Mouse (Mus musculus) lung, adult 2 months (tissue): ENCODE data around the gene Dclk3. TPM values are rescaled to one million over a fixed set of nuclear protein-coding genes. Genes with fewer than 3 reads are reported as not detected.

Experiments
- DNase-seq: peaks from one replicate; pipeline ENCODE4 v3.0.0; 2022
- H3K4me1 ChIP-seq: fragments of 200-500 bp; 2 replicates; pipeline ENCODE4 v1.6.1; 2011; ENCODE audit warnings: low read length; ENCODE audit not compliant: control insufficient read depth, insufficient read depth
- H3K4me3 ChIP-seq: fragments of 200-500 bp; replicated peaks from 2 replicates; pipeline ENCODE3; 2011; ENCODE audit warnings: low read depth, mild to moderate bottlenecking, control low read depth, low read length; ENCODE audit errors: extremely low read depth
- CTCF ChIP-seq: fragments of 200-500 bp; IDR thresholded peaks from 2 replicates; pipeline ENCODE4 v1.5.1; 2011; ENCODE audit warnings: mild to moderate bottlenecking, low read length, control low read depth; ENCODE audit not compliant: insufficient read depth
- POLR2A ChIP-seq: fragments of 200-500 bp; IDR thresholded peaks from 2 replicates; pipeline ENCODE4 v1.6.1; 2011; ENCODE audit warnings: low read depth, mild to moderate bottlenecking, control low read depth, low read length, borderline replicate concordance; ENCODE audit errors: extremely low read depth
- WGBS: fragments of 180-500 bp; shearing (Covaris S2); methylation state at CpG from one replicate; pipeline ENCODE4 v1.1.7; 2018; 5-methylcytosine and 5-hydroxymethylcytosine counted together
- polyA plus RNA-seq: library from polyadenylated mRNA; depleted of rRNA; stranded (reverse); fragments of >200 nt; gene quantifications from 2 replicates; pipeline ENCODE4 v1.2.3, GENCODE M21; 2012

The Dclk3 gene
- polyA plus RNA-seq, 1 experiment = 0.98 TPM

GRCm38 (mm10) chr9:111429363-111429750, 9.5 kb upstream of the Dclk3 start:
- Histone ChIP-seq H3K4me3 (no peak overlapping the region), H3K4me1 (no peaks in the 10 kb centered on the region)
- no peak for DNase-seq
- 46% methylated on average over 2 of the region's 2 CpGs for WGBS
- no peak for TF ChIP-seq CTCF
- TF ChIP-seq POLR2A = no peak

- TF ChIP-seq POLR2A = no peak
- TF ChIP-seq CTCF = no peak
- DNase-seq = no peak
- Histone ChIP-seq H3K4me1 (no peaks in the 10 kb centered on the region), H3K4me3 (no peak overlapping the region)
- WGBS = 85% methylated on average over 2 of the region's 2 CpGs
These were observed 3.5 kb upstream of the Dclk3 start for GRCm38 (mm10) chr9:111435429-111435828.

- H3K4me3 ChIP-seq = no peak overlapping the region
- H3K4me1 ChIP-seq = no peaks in the 10 kb centered on the region
- 58% methylated on average over 8 of the region's 8 CpGs for WGBS
- no peak for DNase-seq
- no peak for TF ChIP-seq CTCF
- TF ChIP-seq POLR2A = no peak
These were observed 938 bp downstream of the Dclk3 start for GRCm38 (mm10) chr9:111439836-111440201.

- Histone ChIP-seq H3K4me1 (no peaks in the 10 kb centered on the region), H3K4me3 (no peak overlapping the region)
- no peak for DNase-seq
- TF ChIP-seq POLR2A = no peak
- no peak for TF ChIP-seq CTCF
- WGBS = 83% methylated on average over 6 of the region's 6 CpGs
These were observed 1.6 kb downstream of the Dclk3 start for GRCm38 (mm10) chr9:111440446-111440845.

GRCm38 (mm10) chr9:111441151-111441550, 2.3 kb downstream of the Dclk3 start:
- no peak for TF ChIP-seq POLR2A
- TF ChIP-seq CTCF = no peak
- DNase-seq = no peak
- Histone ChIP-seq H3K4me3 (no peak overlapping the region), H3K4me1 (no peaks in the 10 kb centered on the region)
- 80% methylated on average over 2 of the region's 2 CpGs for WGBS

- Histone ChIP-seq H3K4me3 (no peak overlapping the region), H3K4me1 (no peaks in the 10 kb centered on the region)
- WGBS = 83% methylated on average over 2 of the region's 2 CpGs
- no peak for DNase-seq
- TF ChIP-seq POLR2A (no peak), CTCF (no peak)
These were observed 7.3 kb downstream of the Dclk3 start for GRCm38 (mm10) chr9:111446204-111446603.

GRCm38 (mm10) chr9:111448976-111449375, 10.1 kb downstream of the Dclk3 start:
- no peaks in the 10 kb centered on the region for H3K4me1 ChIP-seq
- no peak overlapping the region for H3K4me3 ChIP-seq
- DNase-seq = no peak
- 77% methylated on average over 2 of the region's 2 CpGs for WGBS
- TF ChIP-seq POLR2A (no peak), CTCF (no peak)

GRCm38 (mm10) chr9:111449880-111450279, 11.0 kb downstream of the Dclk3 start:
- H3K4me1 ChIP-seq = no peaks in the 10 kb centered on the region
- TF ChIP-seq POLR2A (no peak), CTCF (no peak)
- no peak for DNase-seq
- WGBS = 57% methylated on average over 5 of the region's 5 CpGs
- no peak overlapping the region for H3K4me3 ChIP-seq

GRCm38 (mm10) chr9:111450853-111451404, 12.0 kb downstream of the Dclk3 start:
- H3K4me3 ChIP-seq = no peak overlapping the region
- WGBS = 76% methylated on average over 12 of the region's 12 CpGs
- H3K4me1 ChIP-seq = no peaks in the 10 kb centered on the region
- TF ChIP-seq POLR2A (no peak), CTCF (no peak)
- DNase-seq = no peak

GRCm38 (mm10) chr9:111453895-111454294, 15.0 kb downstream of the Dclk3 start:
- no peaks in the 10 kb centered on the region for H3K4me1 ChIP-seq
- no peak for TF ChIP-seq CTCF
- H3K4me3 ChIP-seq = no peak overlapping the region
- DNase-seq = no peak
- 35% methylated on average over 3 of the region's 3 CpGs for WGBS
